Mouse (Mus musculus): ENCODE measurements around the gene Gm45837.

Gm45837 gene

GRCm38 (mm10) chr7:101444211-101444610, 33.5 kb downstream of the Gm45837 start:
- DNase-seq = no peak

GRCm38 (mm10) chr7:101449855-101450254, 39.2 kb downstream of the Gm45837 start:
- DNase-seq = no peak

GRCm38 (mm10) chr7:101450422-101451401, 40.0 kb downstream of the Gm45837 start:
- peak; percentile 80 for DNase-seq

GRCm38 (mm10) chr7:101452669-101453068, 42.0 kb downstream of the Gm45837 start:
- DNase-seq = no peak

- DNase-seq = no peak
Measured at GRCm38 (mm10) chr7:101453296-101453695, 42.6 kb downstream of the Gm45837 start.

GRCm38 (mm10) chr7:101453725-101454124, 43.0 kb downstream of the Gm45837 start:
- DNase-seq = no peak

- DNase-seq = no peak
Measured at GRCm38 (mm10) chr7:101454479-101454878, 43.8 kb downstream of the Gm45837 start.

- no peak for DNase-seq
Measured at GRCm38 (mm10) chr7:101455141-101455540, 44.5 kb downstream of the Gm45837 start.

GRCm38 (mm10) chr7:101456318-101456717, 45.6 kb downstream of the Gm45837 start:
- DNase-seq = no peak

GRCm38 (mm10) chr7:101456789-101457188, 46.1 kb downstream of the Gm45837 start:
- DNase-seq = no peak

- DNase-seq = no peak
Measured at GRCm38 (mm10) chr7:101457283-101457682, 46.6 kb downstream of the Gm45837 start.

- DNase-seq = no peak
Measured at GRCm38 (mm10) chr7:101457801-101458200, 47.1 kb downstream of the Gm45837 start.

- DNase-seq = no peak
Measured at GRCm38 (mm10) chr7:101458278-101458781, 47.6 kb downstream of the Gm45837 start.

- DNase-seq = no peak
Measured at GRCm38 (mm10) chr7:101459305-101459813, 48.7 kb downstream of the Gm45837 start.

GRCm38 (mm10) chr7:101459923-101460607, 49.4 kb downstream of the Gm45837 start:
- no peak for DNase-seq

- DNase-seq = no peak
Measured at GRCm38 (mm10) chr7:101460608-101460957, 49.9 kb downstream of the Gm45837 start.

- no peak for DNase-seq
Measured at GRCm38 (mm10) chr7:101461571-101461970, 50.9 kb downstream of the Gm45837 start.

- DNase-seq = no peak
Measured at GRCm38 (mm10) chr7:101462327-101463068, 51.8 kb downstream of the Gm45837 start.

GRCm38 (mm10) chr7:101463665-101464271, 53.1 kb downstream of the Gm45837 start:
- DNase-seq = no peak

GRCm38 (mm10) chr7:101464927-101465326, 54.2 kb downstream of the Gm45837 start:
- no peak for DNase-seq

- DNase-seq = peak; percentile 43
Measured at GRCm38 (mm10) chr7:101465392-101465791, 54.7 kb downstream of the Gm45837 start.
